Mouse (Mus musculus) heart, adult 11 months (tissue): ENCODE measurements around the gene Ctnna3.

Experiments
- DNase-seq: peaks from one replicate; pipeline ENCODE4 v3.0.0; 2022

The Ctnna3 gene

DNA sequence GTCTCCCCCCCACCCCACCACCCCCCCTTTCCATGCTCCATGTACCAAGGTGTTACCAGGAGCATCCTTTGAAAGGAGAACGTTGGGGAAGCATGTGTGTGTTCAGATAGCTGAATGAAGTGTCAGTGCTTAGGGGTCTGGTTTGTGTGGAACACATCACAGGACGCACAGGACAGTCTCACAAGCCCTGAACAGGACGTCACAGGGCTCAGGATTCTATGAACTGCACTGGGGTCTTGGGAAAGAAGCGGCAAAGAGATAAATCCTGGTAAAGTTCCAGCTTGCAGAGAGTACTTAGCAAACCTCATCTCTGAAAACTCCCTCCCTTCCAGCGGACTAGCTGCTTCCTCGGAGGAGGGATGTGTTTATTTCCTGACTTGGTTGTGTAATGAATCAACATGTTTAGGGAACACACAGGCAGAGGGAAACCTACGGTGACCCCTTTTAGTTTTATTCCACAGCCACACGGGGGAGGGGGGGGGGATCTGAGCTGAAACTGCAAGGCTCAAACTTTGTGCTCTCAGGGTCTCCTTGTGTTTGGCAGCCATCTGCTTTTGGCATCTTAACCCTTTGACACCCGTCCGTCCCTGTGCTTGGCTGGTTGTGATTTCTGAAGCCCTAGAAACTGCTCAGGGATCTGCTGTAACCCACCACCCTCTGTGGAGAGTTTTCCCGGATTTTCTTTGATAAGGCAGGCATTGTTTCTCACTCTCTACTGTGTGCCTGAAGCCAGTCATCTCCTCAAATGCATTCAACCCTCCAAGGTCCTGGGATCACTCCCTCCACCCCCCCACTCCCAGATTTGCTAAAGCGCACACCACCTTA lies 656.9 kb downstream of the Ctnna3 start:
- peak; percentile 91 for DNase-seq

- peak; percentile 77 for DNase-seq
Measured at GRCm38 (mm10) chr10:64087521-64087920, 657.6 kb downstream of the Ctnna3 start.

DNA sequence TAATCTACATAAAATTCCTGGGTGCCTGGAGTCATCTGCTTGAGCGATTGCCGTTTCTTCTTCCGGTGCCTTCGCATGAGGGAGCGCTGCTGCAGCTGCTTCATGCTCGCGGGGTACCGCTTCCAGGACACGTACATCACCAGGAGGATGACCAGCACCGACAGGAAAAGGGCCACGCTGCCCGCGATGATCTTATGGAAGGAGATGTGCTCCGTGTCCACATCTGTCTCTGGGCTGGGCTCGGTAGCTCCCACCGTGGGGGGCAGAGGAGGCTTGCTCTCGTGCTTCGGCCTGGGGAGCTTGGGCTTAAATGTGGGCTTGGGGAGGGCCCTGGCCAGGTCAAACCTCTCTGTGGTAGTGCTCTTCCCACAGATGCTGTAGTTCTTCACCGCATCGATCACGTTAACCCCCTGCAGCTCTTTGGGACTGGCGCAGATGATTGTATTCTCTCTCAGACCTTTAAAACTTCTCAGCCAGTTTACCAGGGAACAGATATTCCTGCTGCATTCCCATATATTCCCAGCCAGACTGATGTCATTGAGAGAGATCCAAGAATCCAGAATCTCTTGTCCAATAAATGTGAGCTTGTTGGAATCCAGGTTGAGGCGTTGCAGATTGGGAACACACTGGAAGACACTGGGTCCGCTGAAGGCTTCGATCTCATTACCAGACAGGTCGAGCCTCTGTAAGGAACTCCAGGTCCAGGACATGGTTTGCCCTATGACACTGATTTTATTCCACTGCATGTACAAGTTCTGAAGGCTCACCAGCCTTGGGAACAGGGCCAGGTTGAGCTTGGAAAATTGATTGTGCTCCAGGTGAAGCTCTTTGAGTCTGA lies 658.3 kb downstream of the Ctnna3 start:
- DNase-seq: peak; percentile 91

DNA sequence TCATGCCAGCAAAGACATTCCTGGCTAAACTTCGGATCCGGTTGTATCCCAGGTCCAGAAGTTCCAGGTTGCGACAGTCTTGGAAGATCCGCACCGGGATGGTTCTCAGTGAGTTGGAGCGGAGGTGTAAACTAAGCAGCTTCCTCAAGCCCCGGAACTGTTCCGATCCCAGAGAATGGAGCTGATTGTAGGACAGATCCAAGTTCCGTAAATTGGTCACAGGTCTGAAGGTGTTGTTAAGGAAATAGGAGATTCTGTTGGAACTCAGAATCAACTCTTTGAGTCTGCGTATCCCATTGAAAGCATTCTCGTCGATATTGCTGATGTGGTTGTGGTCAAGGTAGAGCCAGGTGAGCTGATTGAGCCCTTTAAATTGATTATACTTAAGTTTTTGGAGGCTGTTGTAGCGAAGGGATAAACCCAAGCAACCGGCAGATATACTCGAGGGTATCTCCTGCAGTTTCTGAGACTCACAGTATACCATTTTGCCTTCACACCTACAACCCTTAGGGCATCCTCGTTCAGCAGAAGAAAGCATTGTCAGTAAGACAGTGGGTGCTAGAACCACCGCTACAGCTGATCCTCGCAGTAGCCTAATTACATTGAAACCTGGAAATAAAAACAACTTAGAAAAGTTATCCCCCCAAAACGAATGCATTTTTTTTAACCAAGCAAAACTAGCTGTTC lies 659.0 kb downstream of the Ctnna3 start:
- no peak for DNase-seq

DNA sequence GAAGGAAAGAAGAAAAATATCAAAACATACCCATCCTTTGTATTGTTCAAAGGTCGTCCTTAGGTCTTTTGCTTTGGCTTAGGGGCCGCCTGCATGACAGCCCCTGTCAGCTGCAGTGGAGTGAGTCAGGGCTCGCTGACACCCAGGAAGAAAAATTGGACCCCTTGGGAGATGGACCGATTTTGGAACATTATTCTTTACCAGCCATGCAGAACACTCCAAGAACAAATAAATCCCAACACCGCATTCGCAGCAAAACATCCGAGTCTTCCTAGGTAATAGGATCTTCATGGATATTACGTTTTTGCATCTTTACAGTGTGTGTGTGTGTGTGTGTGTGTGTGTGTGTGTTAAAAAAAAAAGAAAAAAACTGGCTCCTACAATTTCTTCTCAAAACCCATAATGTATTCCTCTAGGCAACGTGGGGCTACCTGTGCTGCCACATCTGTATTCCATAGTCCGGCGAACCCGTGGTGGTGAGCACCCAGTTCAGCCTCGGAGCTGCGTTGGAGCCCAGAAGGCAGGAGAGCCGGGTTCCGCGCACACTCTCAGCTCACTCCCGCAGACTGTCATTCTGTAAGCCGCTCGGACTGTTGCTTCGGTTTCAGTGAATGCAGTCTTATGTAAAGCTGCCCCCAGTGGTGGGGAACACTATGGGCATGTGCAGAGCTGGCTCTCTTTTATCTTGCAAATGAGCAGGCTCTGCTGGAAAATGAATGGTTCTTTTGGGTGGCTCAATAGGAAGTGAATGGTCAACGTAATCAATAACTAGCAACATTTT lies 660.0 kb downstream of the Ctnna3 start, which contains the start of gene Lrrtm3:
Lrrtm3 (minus strand) TSS at position 598 of the 781 bp plus-strand sequence.
- DNase-seq: peak; percentile 91

DNA sequence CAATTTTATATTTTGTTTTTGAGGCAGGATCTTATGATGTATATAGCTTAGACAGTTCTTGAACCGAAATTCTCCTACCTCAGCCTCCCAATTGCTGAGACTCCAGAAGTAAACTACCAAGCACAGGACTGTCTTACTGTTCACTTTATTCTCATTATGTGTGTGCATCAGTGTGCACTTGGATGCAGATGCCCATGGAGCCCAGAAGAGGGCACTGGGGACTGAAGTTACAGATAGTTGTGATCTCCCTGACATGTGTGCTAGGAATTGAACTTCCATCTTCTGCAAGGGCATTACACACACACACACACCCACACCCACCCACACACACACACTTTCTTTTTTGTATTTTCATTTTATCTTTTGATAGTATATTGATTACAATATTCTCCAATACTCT lies 666.6 kb downstream of the Ctnna3 start:
- DNase-seq: no peak

DNA sequence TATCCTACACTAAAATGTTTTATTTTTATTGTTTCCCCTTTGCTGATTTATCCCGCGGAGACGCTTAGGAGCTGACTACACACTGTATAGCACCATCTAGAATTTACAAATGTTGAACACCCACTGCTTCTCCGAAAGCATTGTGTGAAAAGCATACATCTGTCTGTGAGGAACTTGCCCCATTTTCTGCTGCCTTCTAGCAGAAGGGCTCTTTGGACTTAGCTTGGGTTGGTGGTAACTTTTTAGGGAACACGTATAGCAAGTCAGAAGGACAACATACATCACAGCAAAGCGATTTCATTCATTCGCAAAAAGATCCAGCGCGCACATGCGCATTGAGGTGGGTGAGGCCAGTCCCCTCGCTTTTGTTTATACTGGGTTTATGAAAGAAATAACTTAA lies 685.3 kb downstream of the Ctnna3 start:
- no peak for DNase-seq

- DNase-seq: no peak
Measured at GRCm38 (mm10) chr10:64118833-64119232, 688.9 kb downstream of the Ctnna3 start.

- DNase-seq: no peak
Measured at GRCm38 (mm10) chr10:64130397-64131150, 700.7 kb downstream of the Ctnna3 start.

GRCm38 (mm10) chr10:64133461-64133860 lies 703.6 kb downstream of the Ctnna3 start:
- DNase-seq: no peak

DNA sequence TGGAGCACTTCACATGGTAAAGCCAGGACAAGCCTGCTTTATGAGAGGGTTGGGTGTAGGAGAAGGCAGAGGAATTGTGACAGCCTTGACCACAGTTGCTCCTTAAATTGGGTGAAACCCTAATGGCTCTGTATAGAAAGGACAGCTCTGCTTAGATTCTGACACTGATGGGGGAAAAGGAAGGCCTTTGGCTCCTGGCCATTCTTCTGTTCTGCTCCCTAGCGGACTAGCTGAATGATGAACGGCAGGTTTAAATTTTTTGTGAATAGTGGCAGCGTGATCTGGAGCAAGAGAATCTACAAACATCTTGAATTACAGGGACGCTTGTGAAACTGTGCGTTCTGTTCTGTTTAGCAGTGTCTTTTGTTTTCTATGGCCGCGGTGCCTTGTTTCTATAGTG lies 705.6 kb downstream of the Ctnna3 start:
- DNase-seq: no peak

GRCm38 (mm10) chr10:64146511-64146910 lies 716.6 kb downstream of the Ctnna3 start:
- DNase-seq: peak; percentile 28

- DNase-seq: no peak
Measured at GRCm38 (mm10) chr10:64181696-64182095, 751.8 kb downstream of the Ctnna3 start.

GRCm38 (mm10) chr10:64182731-64183130 lies 752.8 kb downstream of the Ctnna3 start:
- DNase-seq: no peak

GRCm38 (mm10) chr10:64188046-64188445 lies 758.1 kb downstream of the Ctnna3 start:
- DNase-seq: no peak

DNA sequence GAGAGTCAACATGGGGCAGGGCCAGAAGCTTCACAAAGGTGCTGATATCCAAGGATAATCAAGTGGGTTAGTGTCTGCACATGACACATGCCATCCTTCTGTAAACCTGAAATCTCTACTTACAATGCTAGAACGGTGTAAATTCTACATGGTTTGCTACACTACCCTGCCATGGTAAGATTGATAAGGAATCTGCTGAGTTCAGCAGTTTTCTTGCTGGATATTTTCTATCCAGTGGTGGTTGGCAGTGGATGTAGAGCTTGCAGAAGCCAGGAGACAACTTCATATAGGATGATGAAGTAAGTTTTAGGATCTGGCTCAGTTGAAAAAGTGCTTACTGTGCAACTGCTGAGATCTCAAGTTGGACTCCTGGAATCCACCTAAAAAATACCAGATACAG lies 767.7 kb downstream of the Ctnna3 start:
- DNase-seq: peak; percentile 17

GRCm38 (mm10) chr10:64215632-64216031 lies 785.7 kb downstream of the Ctnna3 start:
- DNase-seq: peak; percentile 19

DNA sequence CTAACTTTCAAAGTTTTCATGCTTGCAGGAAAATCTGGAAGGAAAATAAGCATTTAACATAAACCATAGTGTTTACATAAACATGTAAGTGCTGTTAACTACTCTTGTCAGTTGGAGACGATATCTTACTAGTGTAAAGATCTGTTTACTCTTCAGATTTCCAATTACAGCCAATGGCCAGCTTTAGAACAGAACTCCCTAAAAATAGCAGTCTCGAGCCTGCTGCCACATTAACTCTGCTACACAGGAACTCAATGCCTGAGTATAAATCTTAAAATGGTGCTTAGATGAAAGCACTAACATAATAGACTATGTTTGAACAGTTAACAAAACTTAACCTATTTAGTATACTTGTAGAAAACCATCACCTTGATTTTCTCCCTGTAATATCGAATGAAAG lies 793.1 kb downstream of the Ctnna3 start:
- no peak for DNase-seq

DNA sequence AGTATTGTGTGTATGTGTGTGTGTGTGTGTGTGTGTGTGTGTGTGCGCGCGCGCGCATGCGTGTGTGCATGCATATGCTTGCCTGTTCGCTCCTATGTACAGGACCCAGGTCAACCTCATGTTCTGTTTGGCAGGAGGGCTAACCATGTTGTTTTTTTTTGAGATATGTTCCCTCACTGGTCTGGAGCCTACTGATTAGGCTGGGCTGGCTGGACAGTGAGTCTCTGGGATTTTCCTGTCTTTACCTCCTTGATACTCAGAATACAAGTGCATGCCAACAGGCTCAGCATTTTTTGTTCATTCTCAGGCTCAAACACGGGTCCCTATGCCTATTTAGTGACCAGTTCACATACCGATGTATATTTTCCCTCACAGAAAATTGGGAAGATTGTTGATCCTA lies 794.1 kb downstream of the Ctnna3 start:
- peak; percentile 86 for DNase-seq

DNA sequence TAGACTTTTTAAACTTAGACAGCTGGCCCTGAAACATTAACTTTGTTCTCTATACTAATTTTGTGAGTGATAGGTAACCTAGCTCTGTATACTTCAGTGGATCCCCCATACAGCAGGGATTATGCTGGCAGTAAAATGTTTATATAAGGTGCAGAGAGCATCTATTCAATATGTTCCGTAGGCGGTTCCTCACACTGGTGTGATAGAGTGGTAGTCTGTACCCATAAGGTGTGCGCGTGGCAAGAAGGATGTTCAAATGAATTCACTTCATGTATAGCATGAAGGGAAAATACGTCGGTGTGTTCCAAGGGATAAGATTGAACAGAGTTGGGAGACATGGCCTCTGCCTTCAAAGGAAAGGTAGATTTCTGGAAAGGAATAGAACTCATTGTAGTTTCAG lies 794.5 kb downstream of the Ctnna3 start:
- DNase-seq: peak; percentile 68

GRCm38 (mm10) chr10:64225826-64226225 lies 795.9 kb downstream of the Ctnna3 start:
- DNase-seq: peak; percentile 84

- DNase-seq: no peak
Measured at GRCm38 (mm10) chr10:64243421-64243820, 813.5 kb downstream of the Ctnna3 start.
